Mouse (Mus musculus): ENCODE data around the gene Tff1.

Gene Tff1

DNA sequence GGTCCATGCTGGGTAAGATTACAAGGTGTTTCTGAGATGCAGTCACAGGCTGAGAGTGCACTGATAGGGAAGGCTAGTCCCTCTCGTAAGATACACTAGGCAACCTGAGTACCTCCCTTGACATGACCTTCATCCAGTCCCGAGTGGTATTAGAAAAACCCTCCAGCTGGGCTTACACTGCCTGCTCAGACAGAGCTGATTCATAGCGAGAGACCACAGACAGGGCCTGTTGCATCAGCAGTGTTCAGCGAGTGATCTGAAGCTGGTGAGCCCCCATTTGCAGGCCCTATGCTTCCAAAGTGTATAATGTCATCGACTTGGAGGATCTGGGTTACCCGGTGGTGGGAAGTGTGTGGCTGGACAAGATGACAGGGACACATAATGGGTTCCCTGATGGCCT lies at the start of gene Tff1:
TSS of gene Tff1 (minus strand) at position 151 of the 400 bp plus-strand sequence.
- no peak for DNase-seq (ENCODE audit: low spot score in 2 of 2)

DNA sequence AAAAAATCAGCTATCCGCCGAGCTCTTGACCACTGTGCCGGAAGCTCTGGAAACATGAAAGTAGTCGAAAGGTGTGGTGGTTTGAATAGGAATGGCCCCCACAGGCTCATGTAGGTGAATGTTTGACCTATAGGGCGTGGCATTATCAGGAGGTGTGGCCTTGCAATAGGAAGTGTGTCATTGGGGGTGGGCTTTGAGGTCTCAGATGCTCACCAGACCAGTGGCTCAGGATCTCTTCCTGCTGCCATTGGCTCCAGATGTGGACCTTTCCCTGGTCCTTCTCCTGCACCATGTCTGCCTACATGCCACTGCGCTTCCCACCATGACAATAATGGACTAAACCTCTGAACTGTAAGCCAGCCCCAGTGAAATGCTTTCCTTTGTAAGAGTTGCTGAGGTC lies 46.8 kb upstream of the Tff1 start:
- no peak for DNase-seq (ENCODE audit: low spot score in 2 of 2)

DNA sequence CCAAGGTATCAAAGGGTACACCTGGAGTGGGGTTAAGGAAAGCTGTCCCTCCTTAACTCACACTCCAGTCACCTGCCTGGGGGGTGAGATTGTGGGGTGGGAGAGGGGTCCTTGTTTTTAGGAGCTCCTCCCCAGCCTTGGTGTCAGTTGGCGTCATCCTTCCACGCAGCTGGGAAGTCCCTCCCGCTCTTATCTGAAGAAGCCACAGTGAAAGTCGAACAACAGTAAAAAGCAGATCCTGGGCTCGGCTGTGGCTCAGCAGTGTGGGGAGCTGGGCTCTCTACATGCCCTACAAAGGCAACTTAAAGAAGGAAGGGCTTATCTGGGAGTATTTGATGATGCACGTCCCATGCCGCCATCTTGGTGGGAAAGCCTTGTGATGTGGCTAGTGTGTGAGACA lies 45.2 kb upstream of the Tff1 start:
- DNase-seq (ENCODE audit: low spot score in 2 of 2), result no peak

DNA sequence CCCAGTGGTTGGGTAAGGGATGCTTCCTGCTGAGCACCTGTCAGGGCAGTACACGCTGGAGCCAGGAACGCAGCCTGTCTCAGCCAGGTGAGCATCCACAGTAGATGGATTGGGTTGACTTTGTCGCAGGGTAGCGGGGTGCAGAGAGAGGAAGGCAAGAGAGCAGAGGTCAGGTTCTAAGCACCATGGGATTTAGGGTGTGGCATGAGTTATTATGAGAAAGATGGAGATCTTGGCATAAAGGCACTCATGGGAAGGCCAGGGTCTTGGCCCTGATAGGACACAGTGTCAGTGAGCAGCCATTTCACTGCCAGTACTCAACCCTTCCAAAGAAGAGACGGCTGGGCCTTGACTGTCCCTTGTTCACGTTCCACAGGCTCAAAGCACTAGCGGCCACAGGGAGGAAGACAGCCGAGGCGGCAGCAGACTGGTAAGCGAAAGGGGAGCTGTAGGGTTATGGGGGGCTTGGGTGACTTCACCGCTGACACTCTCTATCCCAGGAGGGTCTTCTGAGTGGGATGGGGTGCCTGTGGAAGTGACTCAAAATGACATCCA lies 44.4 kb upstream of the Tff1 start:
- no peak for DNase-seq (ENCODE audit: low spot score in 2 of 2)

DNA sequence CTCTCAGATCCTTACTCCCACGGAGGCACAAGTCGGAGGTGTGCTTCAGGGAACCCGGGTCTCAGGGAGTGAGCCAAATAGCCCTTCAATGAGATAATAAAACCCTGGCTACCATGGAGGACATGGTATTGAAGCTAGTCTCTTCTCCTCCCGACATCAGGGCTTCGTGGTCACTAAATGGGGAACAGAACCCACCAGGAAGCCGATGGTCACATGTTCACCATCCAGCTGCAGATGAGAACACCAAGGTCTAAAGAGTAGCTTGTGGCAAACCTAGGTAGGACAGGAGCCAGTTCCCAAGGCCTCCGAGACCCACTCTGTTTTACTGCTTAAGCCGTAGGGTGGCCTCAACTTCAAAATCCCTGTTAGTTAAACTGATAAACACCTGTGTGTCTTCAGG lies 43.6 kb upstream of the Tff1 start:
- DNase-seq (ENCODE audit: low spot score in 2 of 2), result no peak

DNA sequence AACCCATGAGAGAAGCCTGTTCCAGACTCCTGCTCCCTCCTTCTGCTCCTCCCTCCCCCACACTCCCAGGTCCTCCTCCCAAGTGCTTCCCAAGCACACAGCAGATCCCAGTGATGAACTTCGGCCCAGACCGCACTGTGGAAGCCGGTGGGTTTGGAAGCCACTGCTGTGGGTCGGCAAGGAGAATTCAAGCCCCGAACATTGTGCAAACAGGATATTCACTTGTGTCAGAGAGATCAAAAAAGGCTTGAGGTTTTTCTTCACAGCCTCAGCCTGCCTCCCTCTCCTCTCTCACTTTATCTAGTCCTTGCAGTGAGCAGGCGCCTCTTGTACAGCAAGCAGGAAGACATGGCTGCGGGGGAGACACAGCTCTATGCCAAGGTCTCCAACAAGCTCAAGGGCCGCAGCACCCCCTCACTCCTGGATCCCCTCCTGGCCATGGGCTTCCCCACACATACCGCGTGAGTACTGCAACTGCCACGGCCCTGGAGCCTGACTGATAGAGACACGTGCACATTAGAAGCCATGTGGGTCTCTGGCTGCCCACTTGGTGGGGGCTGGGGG lies 42.8 kb upstream of the Tff1 start, which contains the start of gene Ubash3a:
TSS of gene Ubash3a (plus strand) at position 103 of the 564 bp plus-strand sequence.
- no peak for DNase-seq (ENCODE audit: low spot score in 2 of 2)

DNA sequence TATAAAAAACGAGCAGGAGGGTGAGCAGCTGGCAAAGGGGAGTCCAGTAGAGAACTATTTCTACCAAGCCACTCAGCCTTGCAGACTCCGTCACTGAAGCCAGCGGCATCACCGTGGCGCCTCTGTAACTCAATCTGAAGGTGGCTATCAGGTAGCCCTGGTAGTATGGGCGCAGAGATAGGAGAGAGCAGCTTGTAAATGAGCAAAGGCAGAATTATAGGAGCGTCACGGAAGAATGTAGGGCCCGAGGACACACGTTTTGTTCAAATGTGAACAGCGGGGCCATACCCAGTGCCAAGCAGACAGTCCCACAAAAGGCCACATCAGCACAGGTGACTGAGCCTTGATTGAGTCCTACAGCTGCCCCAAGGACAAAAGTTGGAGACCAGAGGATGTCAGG lies 33.8 kb upstream of the Tff1 start, which contains the start of gene Tmprss3:
TSS of gene Tmprss3 (minus strand) at position 101 of the 400 bp plus-strand sequence.
- no peak for DNase-seq (ENCODE audit: low spot score in 2 of 2)

DNA sequence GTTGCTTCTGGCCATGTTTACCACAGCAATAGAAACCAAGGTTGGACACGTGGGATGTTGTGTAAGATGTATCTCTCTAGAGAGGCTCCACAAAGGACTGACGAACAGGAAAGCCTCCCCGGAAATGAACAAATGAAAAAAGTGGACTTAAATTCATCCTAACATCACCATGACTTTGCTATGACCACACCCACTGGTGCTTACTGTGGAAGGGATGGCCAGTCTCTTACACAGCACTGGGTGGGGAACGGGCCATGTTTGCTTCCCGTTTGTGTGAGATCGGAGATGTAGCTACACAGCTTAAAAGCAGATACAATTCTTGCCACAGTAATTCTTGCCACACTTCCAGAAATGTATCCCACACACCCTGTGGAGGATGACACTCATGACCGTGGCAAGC lies 31.2 kb upstream of the Tff1 start:
- DNase-seq (ENCODE audit: low spot score in 2 of 2), result no peak

DNA sequence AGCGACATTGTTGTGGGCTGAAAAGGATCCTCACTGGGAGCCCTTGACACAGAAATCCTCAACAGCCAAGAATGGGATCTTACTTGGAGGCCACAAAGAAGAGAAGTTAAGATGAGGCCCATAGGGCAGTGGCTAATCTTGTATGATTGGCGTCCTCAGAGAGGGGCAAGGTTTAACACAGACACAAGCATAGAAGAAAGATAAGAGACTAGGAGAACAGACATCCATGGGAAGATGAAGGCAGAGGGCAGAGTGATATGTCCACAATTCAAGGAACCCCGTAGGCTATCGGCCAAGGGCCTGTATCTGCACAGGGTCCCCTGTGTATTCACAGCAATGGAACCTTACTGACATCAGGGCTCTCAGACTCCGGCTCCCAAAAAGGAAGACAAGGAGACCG lies 30.1 kb upstream of the Tff1 start:
- DNase-seq (ENCODE audit: low spot score in 2 of 2), result no peak

DNA sequence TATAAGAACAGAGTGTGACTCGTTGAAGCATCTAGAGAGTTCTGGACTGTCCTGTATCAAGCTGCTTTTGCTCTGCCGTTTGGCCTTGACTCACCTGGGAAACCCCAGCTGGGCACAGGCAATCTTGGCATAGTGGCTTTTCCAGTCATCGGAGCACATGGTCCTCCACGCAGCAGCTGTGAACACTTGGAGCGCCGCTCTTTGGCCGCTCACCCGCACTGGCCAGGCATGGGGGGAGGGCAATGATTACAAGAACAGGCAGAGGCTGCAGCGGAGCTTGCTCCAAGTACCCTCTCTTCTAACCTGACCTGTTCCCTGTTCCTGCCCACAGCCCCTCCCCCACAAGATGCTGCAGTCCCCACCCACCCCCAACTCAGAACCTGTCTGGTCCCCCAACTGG lies 28.3 kb upstream of the Tff1 start:
- DNase-seq (ENCODE audit: low spot score in 2 of 2), result no peak

DNA sequence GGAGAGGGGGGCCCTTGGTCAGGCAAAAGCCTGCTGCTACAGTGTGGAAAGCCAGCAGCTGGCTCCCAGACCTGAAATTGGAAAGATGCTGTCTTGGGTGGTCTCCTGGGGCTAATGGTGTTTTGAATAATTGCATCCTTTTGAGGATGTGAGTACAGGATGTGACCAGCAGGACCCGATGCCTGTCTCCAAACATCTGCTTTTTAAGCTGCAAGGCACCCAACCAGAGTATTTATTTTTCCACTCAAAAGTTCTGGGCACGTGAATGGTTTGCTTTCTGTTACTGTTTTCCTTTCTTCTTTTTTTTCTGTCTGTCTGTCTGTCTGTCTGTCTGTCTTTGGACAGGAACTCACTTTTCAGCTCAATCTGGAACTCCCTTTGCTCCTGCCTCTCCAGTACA lies 27.6 kb upstream of the Tff1 start:
- DNase-seq (ENCODE audit: low spot score in 2 of 2), result no peak

DNA sequence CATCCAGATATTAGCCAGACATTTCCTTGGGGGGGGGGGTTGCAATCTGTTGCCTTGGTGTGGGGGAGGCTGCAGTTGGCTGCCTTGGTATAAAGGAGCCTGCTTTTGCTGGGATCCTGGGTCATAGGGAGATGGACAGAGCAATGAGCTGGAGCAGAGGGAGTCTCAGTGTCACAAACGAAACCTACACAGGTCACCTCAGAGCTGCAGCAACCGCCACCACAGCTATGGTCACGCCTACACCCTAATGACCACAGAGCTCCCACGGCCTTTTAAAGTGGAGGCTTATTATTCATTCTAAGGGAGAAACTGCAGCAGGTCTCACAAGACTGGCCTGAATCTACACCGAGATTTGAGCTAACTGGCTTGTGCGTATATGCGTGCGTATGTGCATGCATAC lies 26.7 kb upstream of the Tff1 start:
- DNase-seq (ENCODE audit: low spot score in 2 of 2), result no peak

DNA sequence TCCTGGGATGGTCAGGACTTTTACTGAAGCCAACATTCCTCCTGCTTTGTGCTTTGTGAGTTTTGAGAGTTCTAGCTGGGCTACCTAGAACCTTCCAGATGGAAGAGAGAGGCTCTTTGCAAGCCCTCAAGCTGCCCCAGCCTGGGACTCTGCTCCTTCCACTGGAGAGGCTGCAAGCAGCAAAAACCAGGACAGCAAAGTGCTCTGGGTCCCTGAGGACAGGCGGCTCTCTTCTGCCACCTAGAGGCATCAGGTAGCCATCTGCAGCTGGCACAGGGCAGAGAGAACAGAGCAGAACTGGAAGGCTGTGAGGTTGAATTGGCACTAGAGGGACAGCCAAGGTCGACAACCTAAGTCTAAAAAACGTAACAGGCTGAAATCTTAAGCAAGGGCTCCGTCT lies 22.3 kb upstream of the Tff1 start:
- DNase-seq (ENCODE audit: low spot score in 2 of 2), result peak; percentile 60 to 66

DNA sequence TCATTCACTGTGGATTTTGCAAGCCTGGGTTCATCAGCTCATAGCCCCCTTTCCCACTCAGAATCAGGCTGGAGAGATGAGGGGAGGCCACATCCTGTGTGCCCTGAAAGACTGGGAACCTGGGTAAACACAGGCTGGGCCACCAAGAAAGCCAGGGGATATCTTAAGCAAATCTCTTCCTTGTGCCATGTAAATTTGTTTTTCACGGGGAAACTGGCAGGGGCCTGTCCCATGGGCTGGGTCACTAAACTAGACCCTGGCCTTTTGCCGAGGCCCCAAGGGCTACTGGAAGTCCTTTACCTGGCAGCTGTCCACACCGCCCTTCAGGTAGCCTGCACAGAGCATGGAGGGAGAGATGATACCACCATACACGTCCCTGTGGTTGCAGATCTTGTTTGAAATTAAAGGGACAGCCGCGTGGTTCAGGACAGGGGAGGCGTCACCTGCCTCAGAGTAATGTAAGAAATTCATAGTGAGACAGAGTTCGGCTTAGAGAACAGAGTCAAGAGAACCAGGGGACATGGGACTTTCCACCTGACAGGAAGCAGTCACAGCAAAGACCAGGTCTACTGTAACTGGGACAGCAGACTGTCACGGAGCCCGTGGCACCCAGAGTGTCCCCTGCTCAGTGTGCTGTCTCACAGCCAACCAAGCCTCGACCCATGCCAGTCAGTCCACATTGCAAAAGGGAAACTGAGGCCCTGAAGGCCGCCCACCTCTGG lies 19.4 kb upstream of the Tff1 start:
- DNase-seq (ENCODE audit: low spot score in 2 of 2), result peak; percentile 36 to 65

DNA sequence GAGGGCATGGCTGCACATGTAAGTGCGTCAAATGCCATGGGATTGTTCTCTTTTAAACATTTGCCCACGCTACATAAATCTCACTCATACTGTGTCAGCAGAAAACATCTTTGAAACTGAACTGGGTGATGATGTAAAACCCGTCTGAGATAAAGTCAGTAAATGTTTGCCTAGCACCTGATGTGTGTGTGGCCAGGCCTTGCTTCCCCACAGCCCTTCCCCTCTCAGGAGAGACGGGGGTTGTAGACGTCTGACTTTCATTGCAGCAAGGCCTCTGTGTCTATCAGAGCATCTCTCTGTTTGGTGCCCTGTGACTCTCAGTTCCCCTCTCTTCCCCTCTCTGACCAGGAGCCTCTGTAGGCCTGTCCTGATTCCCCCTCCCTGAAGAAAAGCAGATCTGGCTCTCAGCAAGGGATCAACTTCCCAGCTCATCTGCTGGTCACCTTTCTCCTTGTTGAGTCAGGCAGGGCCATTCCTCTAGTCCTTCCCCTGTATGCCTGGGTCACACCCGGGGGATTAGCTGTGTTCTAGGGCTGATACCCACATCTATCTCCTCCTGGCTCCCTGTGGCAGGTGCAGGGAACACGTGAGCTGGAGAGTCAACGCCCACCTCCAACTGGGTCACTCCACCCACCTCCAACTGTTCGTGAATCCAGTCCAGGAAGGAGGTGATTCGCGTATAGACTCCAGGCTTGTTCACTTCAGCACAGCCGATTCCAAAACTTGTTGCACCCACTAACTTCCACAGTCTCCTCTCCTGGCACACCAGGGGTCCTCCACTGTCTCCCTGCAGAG lies 18.3 kb upstream of the Tff1 start:
- peak; percentile 13 to 37 for DNase-seq (ENCODE audit: low spot score in 2 of 2)

DNA sequence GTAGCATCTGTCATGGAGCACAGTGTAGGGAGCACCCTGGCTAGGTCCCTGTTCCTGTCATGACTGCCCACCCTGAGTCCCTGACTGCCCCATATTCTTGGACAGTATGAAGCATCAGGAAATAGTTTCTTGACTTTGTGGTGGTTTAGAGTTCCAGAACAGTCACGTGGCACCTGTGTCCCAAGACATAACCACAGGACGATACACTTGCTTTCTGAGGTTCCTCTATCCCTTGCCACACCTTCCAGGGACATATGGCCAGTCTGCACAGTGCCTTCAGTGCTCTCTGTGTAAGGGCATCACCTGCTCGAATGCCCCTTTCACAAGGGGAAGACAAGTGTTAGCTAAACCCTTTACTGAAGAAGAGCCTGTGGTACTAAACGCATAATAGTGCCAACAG lies 16.4 kb upstream of the Tff1 start:
- DNase-seq (ENCODE audit: low spot score in 2 of 2), result no peak

DNA sequence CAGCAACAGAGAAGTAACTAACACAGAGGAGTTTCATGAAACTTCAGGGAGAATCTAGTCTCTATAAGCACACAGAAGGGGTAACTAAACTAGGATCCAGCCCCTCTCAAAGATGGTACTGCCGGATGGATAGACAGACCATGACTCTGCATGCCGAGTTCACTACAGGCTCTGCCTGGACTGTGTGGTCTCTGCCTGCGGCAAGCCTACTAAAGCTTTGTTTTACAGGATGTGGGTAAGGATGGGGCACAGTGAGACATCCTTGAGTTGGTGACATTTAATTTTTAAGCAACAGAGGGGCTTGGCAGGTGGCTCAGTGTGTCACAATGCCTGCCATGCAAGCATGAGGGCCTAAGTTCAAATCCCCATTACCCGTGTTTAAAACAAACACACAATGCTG lies 11.2 kb upstream of the Tff1 start:
- no peak for DNase-seq (ENCODE audit: low spot score in 2 of 2)

DNA sequence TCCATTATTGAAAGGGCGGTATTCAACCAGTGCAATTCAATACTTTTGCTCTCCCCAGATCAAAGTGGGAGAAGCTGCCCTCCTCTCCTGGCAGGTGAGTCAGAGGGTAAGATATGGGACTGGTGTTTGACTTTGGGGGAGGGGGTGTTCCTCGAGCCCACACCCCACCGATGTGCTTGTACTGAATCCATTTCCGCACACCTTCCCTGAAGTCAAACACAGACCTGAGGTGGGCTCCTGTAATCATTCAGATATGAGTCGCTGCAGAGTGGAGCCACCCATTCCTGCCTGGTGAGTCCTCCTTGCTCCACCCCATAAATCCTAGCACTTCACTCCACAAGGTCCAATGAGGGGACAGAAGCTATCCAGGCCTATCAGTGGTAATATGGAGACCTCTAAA lies 4.7 kb upstream of the Tff1 start:
- no peak for DNase-seq (ENCODE audit: low spot score in 2 of 2)

DNA sequence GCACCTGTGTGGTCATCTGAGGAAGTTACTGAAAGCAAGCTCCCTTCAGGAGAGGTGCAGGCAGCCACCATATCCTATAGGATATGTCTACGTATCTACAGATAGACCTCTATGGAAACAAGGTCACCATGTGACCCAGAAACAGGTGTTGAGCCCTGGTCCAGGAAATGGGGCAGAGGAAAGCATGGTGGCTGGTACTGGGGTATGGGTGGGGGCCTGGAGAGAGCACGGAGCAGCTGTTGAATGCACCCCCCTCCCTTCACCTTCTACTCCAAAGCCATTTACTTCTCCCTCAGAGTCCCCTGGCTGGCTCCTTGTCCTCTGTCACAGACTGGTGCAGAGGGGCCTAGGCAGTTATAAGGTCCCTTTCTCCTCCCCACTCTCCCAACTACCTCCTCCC lies 1.3 kb downstream of the Tff1 start:
- DNase-seq (ENCODE audit: low spot score in 2 of 2), result no peak

DNA sequence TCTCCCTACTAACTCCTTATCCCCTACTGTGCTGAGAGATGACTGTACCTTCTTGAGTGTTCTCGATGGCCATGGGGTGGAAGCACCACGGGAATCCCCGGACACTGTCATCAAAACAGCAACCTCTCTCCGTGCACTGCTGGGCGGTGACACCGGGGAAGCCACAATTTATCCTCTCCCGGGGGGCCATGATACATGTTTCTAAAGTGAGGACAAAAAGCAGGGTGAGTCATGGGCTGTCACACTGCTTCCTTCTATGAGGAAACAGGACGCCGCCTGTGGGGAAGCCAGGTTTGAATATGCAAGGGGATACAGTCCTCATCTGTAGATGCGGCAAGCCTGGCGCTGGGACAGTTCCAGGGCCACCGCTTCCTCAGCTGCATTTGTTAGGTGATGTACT lies 2.5 kb downstream of the Tff1 start:
- DNase-seq (ENCODE audit: low spot score in 2 of 2), result no peak

DNA sequence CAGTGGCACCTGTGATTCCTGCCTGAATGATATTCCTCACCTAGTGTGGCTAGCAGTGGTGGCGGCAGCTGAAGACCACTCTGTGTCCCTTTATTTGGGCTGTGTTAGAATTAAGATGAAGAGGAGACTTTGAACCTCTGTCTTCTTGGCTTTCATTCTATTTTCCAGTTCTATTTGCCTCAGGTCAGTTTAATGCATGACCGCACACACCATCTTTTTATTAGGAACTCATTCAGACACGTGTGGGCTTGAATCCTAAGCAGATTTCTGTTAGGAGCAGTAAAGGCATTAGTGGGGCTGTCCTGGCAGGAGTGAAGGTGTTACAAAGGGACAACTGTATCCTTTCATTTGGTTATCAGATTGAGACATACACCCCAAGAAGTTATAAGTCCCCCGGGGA lies 4.8 kb downstream of the Tff1 start:
- DNase-seq (ENCODE audit: low spot score in 2 of 2), result no peak

DNA sequence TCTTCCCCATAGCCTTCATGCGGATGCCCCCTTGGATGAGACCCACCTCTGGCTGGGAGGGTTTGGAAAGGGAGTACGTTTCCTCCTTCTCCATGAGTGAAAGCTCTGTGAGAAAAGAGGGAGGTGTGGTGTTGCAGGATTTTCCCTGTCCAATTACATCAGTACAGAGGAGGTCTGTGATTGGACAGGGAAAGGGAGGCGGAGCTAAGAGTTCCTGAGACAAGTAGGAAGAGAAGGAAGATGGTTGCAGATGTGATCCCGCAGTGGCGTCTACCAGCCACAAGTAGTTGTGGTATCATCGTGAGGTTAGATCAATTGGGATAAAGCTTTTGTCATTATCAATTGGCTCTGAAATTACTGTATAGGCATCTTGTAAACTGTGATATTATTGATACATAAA lies 7.2 kb downstream of the Tff1 start:
- DNase-seq (ENCODE audit: low spot score in 2 of 2), result no peak

DNA sequence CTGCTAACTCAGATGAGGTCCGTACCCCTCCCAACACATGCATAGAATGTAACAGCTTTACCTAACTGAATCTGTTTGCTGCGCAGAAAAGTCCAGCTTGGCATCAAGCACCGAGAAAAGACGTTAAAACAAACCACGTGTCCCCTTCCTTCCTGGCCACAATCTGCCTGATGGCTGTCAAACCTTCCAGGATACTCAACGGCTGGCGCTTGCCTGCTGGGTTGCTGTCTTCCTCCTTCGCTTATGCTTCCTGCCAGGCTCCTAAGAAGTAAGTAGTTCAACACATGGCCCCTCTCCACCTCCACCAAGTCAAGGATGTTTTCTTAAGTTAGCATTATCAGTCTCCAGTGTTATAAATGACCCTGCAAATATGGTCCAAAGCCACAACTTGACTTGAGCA lies 11.3 kb downstream of the Tff1 start:
- DNase-seq (ENCODE audit: low spot score in 2 of 2), result no peak

All from urinary bladder, postnatal 36 days (tissue).